Mouse (Mus musculus) left cerebral cortex, adult 11 months (tissue): ENCODE results near the gene Dscaml1.
A peak's percentile ranks its signal among the peaks of the same experiment; 100 is the strongest.

ENCODE experiments used
- DNase-seq: peaks from one replicate; pipeline ENCODE4 v3.0.0; 2022; ENCODE audit warnings: low spot score

The Dscaml1 gene

DNA sequence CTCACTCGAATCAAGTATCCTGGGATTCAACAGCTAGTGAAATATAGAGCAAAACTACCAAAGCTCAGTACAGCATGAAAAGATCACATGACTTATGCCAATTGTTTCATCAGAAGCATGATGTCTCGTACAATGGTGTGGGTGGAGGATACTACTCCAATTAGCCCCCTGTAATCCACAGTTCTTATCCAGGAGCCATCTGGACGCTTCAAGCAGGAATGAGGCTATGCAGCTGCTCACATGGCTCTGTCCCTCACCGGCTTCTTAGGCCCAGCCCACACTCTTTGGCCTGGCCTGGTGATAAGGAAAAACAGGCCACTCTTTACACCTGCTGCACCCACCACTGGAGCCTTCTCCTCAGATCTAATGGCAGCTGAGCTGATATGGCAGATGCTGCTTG, 208.6 kb downstream of the Dscaml1 start:
- DNase-seq, result no peak

DNA sequence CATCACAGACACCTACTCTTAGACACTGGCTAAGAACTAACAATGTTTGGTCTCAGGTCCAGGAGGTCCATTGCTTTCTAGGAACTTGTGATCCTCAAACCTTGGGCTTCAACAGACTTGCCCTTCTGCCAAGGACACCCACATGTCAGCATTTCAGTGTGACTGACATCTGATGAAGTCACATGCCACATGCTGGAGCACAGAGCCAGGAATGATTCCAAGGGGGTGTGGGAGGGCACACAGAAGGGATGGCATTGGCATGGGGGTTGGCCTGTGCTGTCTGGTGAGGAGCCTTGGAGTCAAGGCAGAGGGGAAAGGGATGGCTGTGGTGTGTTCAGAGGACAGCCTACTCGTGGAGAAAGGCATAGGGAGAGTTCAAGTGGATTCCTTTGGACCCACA, 210.9 kb downstream of the Dscaml1 start:
- no peak for DNase-seq

DNA sequence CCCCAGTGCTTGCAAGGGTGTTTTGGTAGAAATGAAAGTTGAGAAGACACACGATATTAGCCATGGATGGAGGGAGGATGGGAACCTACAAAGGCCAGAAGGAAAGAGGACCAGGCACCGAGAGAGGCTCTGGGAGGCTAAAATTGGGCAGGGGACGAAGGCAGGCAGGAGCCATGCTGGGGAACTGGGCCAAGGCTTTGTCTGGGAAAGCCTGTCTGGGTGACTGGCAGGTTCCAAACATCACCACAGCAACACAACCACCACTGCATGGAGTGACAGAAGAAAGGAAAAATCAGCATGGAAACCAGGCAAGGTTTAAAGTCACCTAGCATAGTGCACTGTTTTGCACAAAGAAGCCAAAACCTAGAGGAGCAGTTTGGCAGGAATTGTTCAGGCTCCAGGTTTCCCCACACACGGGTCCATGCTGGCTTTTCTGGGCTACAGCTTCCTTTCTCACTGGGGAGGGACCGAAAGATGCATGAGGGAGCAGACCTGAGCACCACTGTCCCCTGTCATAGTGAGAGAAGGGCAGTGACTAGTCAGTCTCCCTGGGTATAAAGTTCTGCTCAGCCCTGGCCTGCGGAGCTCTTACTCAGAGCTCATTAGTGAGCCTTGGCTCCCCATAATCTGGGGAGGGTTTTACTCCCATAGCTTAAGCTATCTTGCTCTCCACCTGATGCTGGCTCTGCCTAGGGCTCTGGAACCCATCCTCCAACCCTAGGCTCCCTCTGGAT, 211.9 kb downstream of the Dscaml1 start:
- DNase-seq, result no peak

DNA sequence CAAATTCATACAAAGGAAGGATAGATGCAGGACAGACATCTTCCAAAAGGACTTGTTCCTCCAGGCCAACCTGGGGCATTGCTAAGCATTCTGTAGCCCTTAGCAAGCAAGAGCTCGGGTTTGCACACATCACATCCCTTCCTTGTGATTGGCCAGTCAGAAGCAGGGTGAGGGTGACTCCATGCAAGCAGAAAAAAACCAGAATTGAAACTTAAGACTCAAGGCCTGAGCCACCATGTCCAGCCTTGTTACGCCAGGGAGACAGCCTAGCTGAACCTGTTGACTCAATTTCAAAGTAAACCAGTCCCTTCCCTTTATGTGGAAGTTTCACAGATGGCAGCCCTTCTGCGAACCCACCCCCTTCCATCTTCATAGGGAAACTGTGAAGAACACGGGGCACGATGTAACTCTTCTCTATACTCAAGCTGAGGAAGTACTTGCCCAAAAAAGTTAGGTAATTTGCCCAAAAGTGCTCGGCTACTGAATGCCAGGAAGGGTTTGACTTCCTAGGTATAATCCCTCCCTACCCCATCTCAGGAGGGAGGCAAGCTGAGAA, 218.5 kb downstream of the Dscaml1 start:
- DNase-seq, result no peak

DNA sequence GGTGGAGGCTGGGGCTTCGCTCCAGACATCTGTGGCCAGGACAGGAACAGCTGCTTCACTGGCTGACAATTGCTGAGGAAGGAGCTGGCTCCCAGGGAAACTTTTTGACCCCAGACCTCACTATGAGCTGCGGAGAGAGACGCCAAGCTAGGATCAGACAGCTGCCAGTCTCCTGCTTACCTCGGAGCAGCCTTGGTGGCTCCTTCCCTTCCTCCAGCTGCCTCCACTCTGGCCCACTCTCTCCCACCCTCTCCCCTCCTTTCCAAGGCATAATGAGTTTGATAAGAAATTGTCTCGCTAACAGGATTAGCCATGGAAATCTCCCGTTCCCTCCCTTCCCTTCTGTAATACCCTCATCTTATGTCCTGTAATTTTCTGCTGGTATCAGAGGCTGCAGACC, 219.1 kb downstream of the Dscaml1 start:
- DNase-seq, result no peak

DNA sequence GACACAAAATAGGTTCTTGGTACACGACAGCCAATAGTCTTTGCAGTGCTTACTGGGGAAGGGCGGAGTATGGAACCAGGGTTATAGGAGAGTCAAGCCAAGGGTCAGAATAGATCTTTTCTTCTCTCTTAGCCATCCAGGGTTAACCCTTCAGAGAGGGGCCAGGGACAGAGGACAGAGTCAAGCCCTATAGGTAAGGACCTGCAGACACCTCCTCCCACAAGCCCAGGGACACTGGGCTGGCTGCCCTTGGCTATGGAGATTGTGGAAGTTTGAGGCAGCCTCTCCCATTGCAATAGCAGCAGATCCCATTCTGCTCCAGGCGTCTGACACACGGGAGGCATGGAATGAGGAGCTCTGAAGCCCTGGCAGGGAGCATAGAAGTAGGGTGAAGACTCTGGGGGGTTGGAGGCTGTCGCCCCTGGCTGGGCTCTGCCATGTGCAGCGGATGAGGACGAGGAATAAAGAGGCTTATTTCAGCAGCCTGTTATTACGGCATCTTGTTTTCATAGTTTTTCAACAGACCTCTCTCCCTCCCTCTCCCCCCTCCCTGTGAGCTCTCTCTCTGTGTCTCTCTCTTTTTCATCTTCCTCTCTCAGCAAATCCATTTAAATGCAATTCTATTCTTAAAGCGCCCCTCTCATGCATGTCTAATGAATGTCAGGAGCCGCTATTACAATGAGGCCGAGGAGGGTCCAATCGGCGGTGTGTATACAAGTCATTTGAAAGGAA, 224.8 kb downstream of the Dscaml1 start:
- no peak for DNase-seq

DNA sequence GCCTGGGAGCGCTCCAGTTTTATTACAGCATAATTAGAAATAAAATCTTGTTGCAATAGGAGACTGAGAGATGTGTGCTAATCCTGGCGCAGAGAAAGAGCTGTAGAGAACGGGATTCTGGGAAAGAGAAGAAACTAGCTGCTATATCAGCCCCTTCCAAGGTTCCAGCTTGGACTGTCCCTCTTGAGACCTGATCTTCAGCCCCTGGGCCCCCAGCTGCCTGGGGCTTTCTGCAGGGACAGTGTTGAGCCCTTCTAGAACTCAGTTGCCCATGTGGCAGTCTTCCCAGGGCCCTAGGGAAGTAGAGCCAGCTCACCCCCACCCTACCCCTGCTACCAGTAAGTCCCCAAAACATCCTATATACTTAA, 225.4 kb downstream of the Dscaml1 start:
- DNase-seq, result no peak

DNA sequence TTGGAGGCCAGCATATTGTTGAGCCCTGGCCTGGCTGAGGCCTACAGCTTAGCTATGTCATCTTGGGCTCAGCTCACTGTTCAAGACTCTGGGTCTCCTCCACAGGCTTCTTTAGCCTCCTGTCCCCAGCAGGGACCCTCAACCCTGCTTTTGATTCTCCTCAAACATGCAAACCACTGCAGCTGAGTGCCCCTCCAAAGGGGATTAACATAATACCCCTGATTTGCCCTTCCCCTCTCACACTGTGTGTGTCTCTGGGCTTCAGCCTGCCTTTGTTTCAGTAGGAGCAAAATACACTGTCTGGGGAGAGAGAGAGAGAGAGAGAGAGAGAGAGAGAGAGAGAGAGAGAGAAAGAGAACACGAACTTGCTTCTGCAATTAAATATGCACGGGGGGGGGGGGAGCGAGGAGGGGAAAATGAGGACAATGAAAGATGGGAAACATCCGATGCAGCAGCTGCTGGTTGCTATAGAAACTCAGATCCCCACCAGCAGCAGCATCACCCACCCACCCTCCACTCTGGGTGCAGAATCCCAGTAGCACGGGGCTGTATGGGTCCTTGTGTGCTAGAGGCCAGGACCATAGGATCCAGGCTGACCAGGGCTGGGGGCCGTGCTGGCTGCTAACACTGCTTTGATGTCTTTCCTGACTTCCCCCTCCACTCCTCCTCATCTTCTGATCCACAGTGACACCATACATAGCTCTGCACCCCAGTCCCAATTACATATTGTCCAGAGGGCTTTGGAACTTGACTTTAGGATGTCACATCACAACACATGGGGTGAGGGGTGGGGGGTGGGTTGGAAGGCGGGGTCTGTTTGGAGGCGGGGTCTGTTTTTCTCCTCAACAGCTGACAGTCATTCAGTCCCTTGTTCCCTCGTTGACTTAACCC, 231.0 kb downstream of the Dscaml1 start:
- DNase-seq, result no peak

DNA sequence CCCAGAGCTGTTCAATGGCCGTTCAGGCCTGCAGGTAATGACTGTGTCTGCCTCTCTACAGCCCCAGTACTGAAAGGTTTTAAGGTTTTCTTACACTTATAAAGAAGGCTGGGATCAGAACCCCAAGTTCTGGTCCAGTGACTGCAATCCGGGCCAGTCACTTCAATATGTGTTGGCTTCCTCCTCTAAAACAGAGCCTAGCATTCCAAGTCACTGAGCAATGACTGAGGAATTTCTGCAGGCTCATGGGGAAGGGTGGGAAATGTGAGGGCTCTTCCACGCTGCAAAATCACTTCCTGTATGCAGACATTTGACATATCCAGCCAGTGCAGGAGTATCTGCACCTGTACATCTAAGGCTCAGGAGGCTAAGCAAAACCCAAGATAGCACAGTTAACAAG, 233.8 kb downstream of the Dscaml1 start:
- no peak for DNase-seq

DNA sequence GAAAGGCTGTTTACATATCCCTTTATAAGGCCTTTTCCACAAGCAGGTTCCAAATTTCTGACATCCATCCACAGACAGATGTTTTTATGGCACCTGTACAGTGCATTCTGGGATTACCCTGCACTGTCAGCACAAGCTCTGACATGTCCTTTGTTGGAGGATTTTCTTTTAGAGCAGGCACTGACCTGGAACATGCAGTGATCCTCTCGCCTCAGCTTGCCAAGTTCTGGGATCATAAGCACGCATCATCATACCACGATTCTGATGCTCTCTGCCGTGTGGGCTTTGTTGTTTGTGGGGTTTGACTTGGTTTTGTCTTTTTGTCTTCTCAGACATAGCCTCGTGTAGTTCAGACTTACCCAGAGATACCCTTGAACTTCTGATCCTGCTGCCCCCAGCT, 236.0 kb downstream of the Dscaml1 start:
- DNase-seq, result no peak

DNA sequence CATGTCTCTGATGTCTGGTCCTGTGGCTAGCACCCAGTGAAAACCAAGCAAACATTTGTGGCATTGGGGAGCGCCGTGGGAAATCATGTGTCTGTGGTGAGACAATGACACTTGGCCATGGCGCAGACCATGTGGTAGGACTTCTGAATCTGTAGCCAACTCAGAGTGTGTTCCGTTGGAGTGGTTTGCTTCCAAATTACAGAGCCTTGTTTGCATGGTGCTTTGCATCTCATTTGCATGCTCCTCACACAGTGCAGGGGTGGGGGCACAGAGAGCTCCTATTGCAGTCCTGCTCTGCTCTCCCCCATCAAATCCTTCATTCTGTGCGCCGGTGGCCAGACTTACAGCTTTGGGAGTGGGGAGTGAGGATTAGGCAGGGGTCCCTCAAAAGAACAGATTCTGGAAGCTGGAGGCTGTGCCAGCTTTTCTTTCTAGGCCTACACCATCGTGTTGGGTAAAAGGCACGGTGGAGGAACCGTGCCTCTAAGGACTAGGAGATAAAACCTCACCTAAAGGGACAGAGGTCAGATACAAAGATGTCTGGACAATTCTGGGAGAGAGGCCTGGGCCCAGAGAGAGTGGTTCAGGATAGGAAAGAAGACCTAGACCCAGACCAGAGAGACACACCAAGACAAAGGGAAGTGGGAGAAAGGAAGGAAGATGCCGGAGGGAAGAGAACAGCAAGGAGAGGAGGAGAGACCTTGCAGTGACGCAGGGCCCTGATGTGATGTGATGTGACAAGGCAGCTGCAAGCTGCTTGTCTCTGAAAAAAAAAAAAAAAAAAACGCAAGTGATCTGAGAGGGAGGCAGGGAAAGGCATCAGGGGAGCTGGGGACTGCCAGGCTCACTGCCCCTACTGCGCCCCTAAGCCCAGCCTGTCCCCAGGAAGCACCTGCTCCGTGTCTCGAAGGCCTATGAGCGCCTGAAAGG, 237.2 kb downstream of the Dscaml1 start:
- peak; percentile 59 for DNase-seq

DNA sequence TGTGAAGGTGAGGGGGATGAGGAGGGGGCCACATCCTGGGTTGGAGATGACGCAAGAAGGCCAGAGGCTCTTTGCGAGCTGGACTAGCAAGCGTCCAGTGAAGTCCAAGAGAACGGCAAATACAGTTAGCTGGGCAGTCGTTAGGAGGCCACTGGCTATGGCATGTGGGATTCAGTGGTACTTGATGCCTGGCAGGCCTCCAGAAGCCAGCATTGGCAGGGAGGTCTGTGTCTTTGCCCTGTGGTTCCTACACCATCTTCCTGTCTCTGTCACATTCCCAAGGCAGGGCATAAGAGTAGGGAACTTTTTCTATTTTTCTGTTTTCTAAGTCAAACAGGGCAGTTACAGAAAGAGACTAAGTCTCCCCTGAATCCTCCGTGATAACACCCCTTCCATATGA, 237.9 kb downstream of the Dscaml1 start:
- DNase-seq, result no peak

DNA sequence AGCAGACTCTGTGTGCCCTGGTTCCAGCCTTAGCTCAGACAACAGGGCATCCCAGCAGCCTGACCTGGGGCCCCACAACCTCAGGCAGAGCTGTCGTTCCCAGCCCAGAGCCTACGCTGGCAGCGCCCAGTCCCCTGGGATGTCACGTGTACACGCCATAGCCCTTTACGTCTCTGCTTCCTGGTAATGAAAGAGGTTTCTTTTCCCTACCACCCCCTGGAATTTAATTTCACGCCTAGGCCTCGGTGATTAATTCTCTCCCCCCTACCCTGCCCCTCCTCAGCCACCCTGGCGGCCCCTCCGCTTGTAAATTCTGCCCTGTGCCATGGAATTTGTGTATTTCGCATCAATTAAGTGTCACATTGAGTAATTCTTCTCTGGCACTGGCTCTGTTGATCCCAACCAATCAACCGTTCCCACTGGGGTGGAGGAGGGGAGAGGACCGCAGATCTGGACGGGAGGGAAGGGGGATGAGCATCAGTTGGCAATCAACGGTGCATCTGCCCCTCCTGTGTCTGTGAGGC, 238.5 kb downstream of the Dscaml1 start:
- no peak for DNase-seq

DNA sequence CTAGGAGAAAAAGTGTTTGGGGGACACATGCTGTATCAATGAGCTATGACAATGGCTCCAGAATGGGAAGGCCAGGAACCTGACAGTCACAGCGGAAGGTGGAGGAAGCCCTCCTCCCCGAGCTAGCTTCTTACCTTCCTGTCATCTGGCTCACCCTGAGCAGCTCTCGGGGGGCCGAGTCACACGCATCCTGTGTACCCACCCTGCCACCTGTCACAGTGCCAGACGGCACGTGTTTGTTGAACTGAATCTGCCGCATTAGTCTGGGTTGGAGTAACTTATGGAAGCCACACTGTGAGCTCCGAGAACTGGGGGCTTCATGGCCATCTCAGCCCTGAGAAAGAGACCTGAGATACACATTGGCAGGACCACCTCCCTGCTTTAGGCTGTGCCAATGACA, 249.5 kb downstream of the Dscaml1 start:
- DNase-seq, result no peak

DNA sequence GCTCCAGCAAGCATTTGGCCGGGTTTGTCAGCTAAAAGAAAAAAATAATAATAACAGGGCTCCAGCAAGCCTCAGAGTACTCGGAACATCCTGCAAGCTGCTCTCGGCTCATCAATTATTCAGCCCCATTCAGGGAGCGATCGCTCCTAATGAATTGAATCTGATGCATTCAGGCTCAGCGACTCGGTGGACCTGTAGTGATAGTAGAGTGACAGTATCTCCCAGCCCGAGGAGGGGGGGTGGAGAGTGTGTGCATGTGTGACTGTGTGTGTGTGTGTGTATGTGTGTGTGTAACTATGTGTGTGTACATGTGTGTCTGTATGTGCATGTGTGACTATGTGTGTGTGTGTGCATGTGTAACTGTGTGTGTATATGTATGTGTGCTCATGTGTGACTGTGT, 250.2 kb downstream of the Dscaml1 start:
- DNase-seq, result no peak

DNA sequence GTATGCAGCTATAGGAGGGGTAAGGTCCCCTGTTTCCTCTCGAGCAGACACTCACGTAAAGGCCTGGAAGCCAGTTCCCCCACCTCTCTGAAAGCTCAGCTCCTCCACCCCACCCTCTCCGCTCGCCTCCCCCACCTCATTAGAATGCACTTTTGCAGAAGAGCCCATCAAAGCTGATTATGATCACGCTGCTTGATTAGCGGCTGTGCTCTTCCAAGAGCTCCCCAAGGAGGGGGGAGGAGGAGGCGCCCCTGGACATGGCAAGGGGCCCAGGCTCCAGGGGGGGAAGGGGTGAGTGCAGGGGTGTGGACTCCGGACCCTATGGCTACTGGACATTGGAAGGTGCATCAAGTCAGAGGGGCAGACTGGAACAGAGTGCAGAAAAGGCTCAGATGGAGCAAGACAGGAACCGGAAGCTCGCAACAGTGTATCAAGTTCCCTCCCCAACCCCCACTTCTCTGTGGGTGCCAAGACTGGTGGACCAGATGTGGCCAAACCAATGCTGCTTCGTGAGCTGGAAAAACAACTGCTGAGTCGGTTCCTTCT, 250.9 kb downstream of the Dscaml1 start:
- DNase-seq, result no peak

DNA sequence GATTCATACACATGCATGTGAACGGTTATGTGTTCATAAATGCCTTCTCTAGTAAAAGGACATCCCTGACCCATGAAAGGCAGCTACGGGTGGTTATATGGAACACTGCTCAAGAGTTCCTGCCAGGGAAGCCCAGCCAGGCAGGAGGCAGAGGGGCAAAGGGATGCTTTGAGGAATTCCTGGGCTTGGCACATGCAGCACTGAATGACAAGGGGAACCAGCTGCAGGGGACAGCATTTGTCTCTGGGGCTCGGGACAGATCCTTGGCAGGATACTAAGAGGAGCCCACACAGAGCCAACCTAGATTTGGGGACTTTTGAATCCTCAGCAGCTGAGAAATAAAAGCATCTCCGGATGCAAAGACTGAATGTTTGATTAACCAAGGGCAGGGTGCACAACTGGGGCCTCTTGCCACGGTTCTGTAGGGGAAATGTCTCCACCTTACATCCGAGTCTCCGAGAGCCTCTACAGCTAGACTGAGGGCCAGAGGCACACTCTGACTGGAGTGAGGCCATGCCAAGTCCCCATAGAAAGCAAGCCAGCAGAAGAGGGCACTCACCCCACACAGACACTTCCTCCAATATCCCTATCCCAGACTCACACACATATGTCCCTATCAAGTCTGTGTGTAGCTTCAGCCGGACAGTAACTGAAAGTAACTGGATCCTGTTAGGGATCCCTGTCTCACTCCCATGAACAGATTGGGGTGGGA, 251.7 kb downstream of the Dscaml1 start:
- DNase-seq, result no peak

DNA sequence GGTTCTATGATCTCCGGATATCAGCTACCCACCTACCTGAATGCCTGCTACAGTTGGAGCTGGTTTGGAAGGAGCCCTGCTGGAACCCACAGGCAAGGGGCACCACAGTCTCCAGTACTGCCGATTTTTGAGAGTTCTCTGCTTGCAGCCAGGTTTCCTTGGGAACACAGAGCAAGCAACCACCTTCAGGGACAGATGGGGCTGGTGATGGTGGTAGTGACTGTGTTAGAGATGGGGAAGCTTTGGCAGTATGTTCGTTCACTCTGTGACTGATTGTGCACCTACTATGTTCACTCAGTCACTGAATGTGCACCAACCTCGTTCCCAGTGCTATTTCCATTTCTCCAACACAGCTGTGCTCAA, 252.2 kb downstream of the Dscaml1 start:
- no peak for DNase-seq

DNA sequence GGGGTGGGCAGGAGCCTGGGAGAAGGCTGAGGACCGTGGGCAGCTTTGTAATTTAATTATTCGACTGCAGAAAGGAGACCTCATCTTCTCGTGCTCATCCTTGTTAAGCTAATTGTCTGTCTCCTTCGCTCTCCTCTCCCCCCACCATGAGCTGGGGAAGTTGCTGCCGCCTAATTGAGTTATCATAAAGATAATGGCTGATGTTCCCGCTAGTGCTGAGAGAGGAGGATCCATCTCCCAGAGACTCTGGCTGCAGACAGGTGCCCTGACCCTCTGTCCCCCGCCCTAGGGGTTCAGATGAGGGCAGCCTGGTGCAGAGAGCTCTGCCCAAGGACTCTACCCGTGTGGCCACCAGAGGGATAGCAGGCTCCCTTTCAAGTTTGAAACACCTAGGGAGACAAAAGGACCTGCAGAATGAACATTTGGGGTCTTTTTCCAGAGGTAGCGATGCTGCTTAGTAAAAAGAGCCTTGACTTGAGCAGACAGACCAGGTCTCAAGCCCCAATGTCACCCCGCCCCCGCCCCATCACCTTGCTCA, 256.1 kb downstream of the Dscaml1 start:
- no peak for DNase-seq
